Mouse (Mus musculus) midbrain, postnatal 0 days (tissue): ENCODE measurements around the gene Tpx2. TPM values are rescaled to one million over a fixed set of nuclear protein-coding genes. Genes with fewer than 3 reads are reported as not detected.

ENCODE experiments used
- ATAC-seq: fragments of 200-750 bp; cut with Nextera tagmentation; 2 replicates; pipeline ENCODE4 v1.8.0; 2017; ENCODE audit warnings: moderate number of reproducible peaks, mild to moderate bottlenecking, moderate TSS enrichment, moderate library complexity; ENCODE audit not compliant: low FRiP score
- DNase-seq: peaks from one replicate; pipeline ENCODE4 v3.0.0-alpha.2; 2015; ENCODE audit warnings: low spot score
- H3K27ac ChIP-seq: fragments of 300-500 bp; sonication (generic); 2 replicates; pipeline ENCODE4 v1.5.1; 2014; ENCODE audit warnings: low read depth, mild to moderate bottlenecking, low read length, mixed read lengths
- H3K27me3 ChIP-seq: fragments of 300-500 bp; sonication (generic); 2 replicates; pipeline ENCODE4 v1.6.1; 2014; ENCODE audit warnings: low read length, control low read depth, mixed read lengths; ENCODE audit not compliant: insufficient read depth
- H3K36me3 ChIP-seq: fragments of 300-500 bp; sonication (generic); 2 replicates; pipeline ENCODE4 v1.6.1; 2014; ENCODE audit warnings: low read length, control low read depth, mixed read lengths; ENCODE audit not compliant: insufficient read depth
- H3K4me1 ChIP-seq: fragments of 300-500 bp; sonication (generic); 2 replicates; pipeline ENCODE4 v1.6.1; 2014; ENCODE audit warnings: mild to moderate bottlenecking, control low read depth, antibody characterized with exemption, low read length, mixed read lengths; ENCODE audit not compliant: insufficient read depth
- H3K4me2 ChIP-seq: fragments of 300-500 bp; sonication (generic); 2 replicates; pipeline ENCODE4 v1.6.1; 2014; ENCODE audit warnings: low read depth, mild to moderate bottlenecking, low read length, mixed read lengths; ENCODE audit not compliant: poor library complexity, severe bottlenecking
- H3K4me3 ChIP-seq: fragments of 300-500 bp; sonication (generic); 2 replicates; pipeline ENCODE4 v1.5.1; 2014; ENCODE audit warnings: low read depth, mild to moderate bottlenecking, low read length, moderate library complexity
- H3K9ac ChIP-seq: fragments of 300-500 bp; sonication (generic); replicated peaks from 2 replicates; pipeline ENCODE4 v1.6.1; 2014; ENCODE audit warnings: mild to moderate bottlenecking, low read length, moderate library complexity, mixed read lengths; ENCODE audit not compliant: poor library complexity, severe bottlenecking
- H3K9me3 ChIP-seq: fragments of 300-500 bp; sonication (generic); 2 replicates; pipeline ENCODE4 v1.6.1; 2016; ENCODE audit warnings: low read length, control low read depth
- CTCF ChIP-seq: IDR thresholded peaks from 2 replicates; pipeline ENCODE4 v1.5.1; 2016; ENCODE audit warnings: antibody characterized with exemption, mild to moderate bottlenecking
- WGBS: fragments of 180-500 bp; shearing (Covaris S2); extraction: QIAGEN DNeasy Blood & Tissue Kit; methylation state at CpG from one replicate; pipeline ENCODE4 v1.1.7; 2014; 5-methylcytosine and 5-hydroxymethylcytosine counted together
- polyA plus RNA-seq: library from polyadenylated mRNA; unstranded; fragments of >200 nt; fragmentation: Nextera tagmentation; extraction: Ambion mirVana; gene quantifications from 2 replicates; pipeline ENCODE4 v1.2.1, GENCODE M21; 2015
- total RNA-seq: library from RNA; depleted of rRNA; stranded (reverse); fragments of >200 nt; gene quantifications from 2 replicates; pipeline ENCODE4 v1.2.3, GENCODE M21; 2014

The Tpx2 gene
- total and polyA plus RNA-seq, 2 experiments from 2014 or later, result 4.7 to 4.8 TPM

GRCm38 (mm10) chr2:152895834-152896233, 48.1 kb downstream of the Tpx2 start:
- H3K4me2 ChIP-seq, result no peak overlapping the region
- H3K27me3 ChIP-seq, result no peaks in the 10 kb centered on the region
- H3K9me3 ChIP-seq, result no peaks in the 10 kb centered on the region
- H3K27ac ChIP-seq, result no peak overlapping the region
- TF ChIP-seq CTCF, result no peak
- DNase-seq, result no peak
- H3K9ac ChIP-seq, result no peak overlapping the region
- H3K36me3 ChIP-seq, result no peaks in the 10 kb centered on the region
- no peaks in the 10 kb centered on the region for H3K4me1 ChIP-seq
- no peak overlapping the region for H3K4me3 ChIP-seq
- WGBS, result 88% methylated on average over 9 of the region's 9 CpGs
- ATAC-seq, result no peak

DNA sequence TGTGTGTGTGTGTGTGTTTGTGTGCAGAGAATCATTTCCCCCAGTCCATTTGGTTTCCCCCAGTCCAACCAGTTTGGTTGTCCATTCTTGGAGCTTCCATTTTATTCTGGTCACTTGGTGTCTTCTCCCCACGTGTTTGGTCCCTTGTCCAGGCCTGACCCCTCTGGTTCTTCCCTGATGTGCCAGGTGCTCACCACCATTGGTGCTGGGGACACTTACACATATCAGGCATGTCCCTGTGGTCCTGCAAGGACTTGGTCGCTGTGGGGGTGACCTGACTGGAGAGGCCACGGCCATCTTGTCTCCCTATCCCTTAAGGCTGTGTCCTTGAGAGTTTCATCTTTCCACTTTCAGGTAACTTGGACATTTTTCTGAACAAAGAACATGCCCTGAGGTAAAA, 49.2 kb downstream of the Tpx2 start:
- Histone ChIP-seq H3K9me3 (no peaks in the 10 kb centered on the region), H3K36me3 (no peaks in the 10 kb centered on the region), H3K4me3 (no peak overlapping the region), H3K27ac (no peak overlapping the region), H3K27me3 (no peaks in the 10 kb centered on the region), H3K9ac (no peak overlapping the region), H3K4me1 (no peaks in the 10 kb centered on the region), H3K4me2 (no peak overlapping the region)
- ATAC-seq, result no peak
- no peak for TF ChIP-seq CTCF
- no peak for DNase-seq
- 86% methylated on average over 3 of the region's 3 CpGs for WGBS

GRCm38 (mm10) chr2:152899011-152899410, 51.2 kb downstream of the Tpx2 start:
- no peak for TF ChIP-seq CTCF
- H3K27ac ChIP-seq, result no peak overlapping the region
- no peak overlapping the region for H3K4me2 ChIP-seq
- H3K36me3 ChIP-seq, result no peaks in the 10 kb centered on the region
- 79% methylated on average over 6 of the region's 6 CpGs for WGBS
- H3K4me1 ChIP-seq, result no peaks in the 10 kb centered on the region
- ATAC-seq, result no peak
- no peak overlapping the region for H3K9ac ChIP-seq
- no peaks in the 10 kb centered on the region for H3K9me3 ChIP-seq
- H3K4me3 ChIP-seq, result no peak overlapping the region
- H3K27me3 ChIP-seq, result no peaks in the 10 kb centered on the region
- DNase-seq, result no peak

DNA sequence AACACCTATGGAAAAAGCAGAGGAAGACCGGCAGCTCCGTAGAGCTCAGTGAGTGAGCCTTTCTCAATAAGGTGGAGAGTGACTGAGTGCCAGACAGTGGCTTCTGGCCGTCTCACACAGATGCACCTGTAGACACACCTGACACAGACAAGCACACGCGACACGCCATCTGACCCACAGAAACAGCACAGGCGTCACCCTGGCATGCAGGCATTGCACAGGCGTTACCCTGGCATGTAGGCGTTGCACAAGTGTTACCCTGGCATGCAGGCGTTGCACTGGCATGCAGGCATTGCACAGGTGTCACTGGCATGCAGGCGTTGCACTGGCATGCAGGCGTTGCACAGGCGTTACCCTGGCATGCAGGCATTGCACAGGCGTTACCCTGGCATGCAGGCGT, 53.5 kb downstream of the Tpx2 start:
- H3K4me1 ChIP-seq, result no peaks in the 10 kb centered on the region
- H3K4me2 ChIP-seq, result no peak overlapping the region
- H3K9me3 ChIP-seq, result no peaks in the 10 kb centered on the region
- 90% methylated on average over 15 of the region's 15 CpGs for WGBS
- DNase-seq, result no peak
- no peaks in the 10 kb centered on the region for H3K36me3 ChIP-seq
- no peak for TF ChIP-seq CTCF
- H3K27ac ChIP-seq, result no peak overlapping the region
- no peak overlapping the region for H3K9ac ChIP-seq
- ATAC-seq, result no peak
- no peak overlapping the region for H3K4me3 ChIP-seq
- no peaks in the 10 kb centered on the region for H3K27me3 ChIP-seq

GRCm38 (mm10) chr2:152902658-152903057, 54.9 kb downstream of the Tpx2 start:
- H3K36me3 ChIP-seq, result no peaks in the 10 kb centered on the region
- no peak overlapping the region for H3K27ac ChIP-seq
- DNase-seq (peak; percentile 58), ATAC-seq (no peak)
- TF ChIP-seq CTCF, result no peak
- no peak overlapping the region for H3K9ac ChIP-seq
- no peak overlapping the region for H3K4me2 ChIP-seq
- no peaks in the 10 kb centered on the region for H3K9me3 ChIP-seq
- WGBS, result 7% methylated on average over 3 of the region's 3 CpGs
- H3K27me3 ChIP-seq, result no peaks in the 10 kb centered on the region
- H3K4me3 ChIP-seq, result no peak overlapping the region
- peaks cover 6% of the 10 kb centered on the region; the same call in 1 of the 2 replicates for H3K4me1 ChIP-seq

GRCm38 (mm10) chr2:152903586-152903985, 55.8 kb downstream of the Tpx2 start:
- WGBS, result 75% methylated on average over 4 of the region's 4 CpGs
- ATAC-seq, result no peak
- H3K36me3 ChIP-seq, result no peaks in the 10 kb centered on the region
- H3K27ac ChIP-seq, result no peak overlapping the region
- H3K9me3 ChIP-seq, result no peaks in the 10 kb centered on the region
- DNase-seq, result no peak
- H3K4me3 ChIP-seq, result no peak overlapping the region
- H3K4me1 ChIP-seq, result peaks cover 6% of the 10 kb centered on the region; the same call in 1 of the 2 replicates
- no peak overlapping the region for H3K4me2 ChIP-seq
- no peak for TF ChIP-seq CTCF
- no peaks in the 10 kb centered on the region for H3K27me3 ChIP-seq
- H3K9ac ChIP-seq, result no peak overlapping the region
